ENCODE assay signal across 11 mouse cellular contexts in the genomic region with DNA sequence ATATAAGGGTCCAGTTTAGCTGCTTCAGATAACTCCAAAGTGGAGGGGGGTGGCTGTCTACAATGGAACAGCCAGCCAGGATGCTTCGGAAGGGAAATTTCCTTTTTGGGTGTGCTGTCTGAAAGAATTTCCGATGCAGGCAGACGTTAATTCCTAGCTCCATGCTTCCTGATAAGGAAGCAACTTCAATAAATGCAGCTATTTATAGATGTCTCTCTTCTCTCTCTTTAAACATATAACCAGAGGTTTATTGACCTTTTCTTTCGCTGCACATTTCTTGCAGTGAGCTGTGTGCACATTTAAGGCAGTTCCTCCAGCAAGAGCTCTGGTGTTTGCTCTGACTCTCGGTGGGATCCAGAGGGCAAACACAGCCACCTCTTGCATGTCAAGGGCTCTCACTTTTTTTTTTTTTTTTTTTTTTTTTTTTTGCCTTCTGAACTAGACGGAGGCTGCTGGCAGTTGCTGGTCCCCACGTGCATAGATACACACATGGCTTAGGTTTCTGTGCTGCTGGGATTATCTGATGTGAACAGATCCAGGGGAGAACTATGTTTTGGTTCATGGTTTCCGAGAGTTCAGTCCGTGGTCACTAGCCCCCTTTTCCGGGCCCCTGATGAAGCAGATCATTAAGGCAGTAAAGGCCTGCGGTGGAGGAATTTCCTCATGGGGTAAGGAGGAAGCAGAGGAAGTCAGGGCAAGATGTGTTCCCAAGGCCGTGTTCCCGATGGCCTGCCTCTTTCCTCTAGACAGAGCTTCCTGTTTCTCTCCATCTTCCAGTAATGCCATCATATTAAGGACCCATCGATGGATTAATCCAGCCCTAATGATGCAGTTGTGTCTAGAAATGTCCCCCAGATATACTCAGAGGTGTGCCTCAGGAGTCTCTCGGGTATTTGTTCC.
A peak's percentile ranks its signal among the peaks of the same experiment; 100 is the strongest.
DNase-seq lines count a peak whose midpoint lies in the region; ATAC-seq and TF ChIP-seq lines count a peak whose summit lies in the region.
"Had no signal": no experiment of that assay in that cellular context is flagged by ENCODE, and none has a peak within 500 bp of the region (broad histone marks: within the 10 kb centered on the region; RNA-seq: fewer than 3 reads in every experiment).

No protein-coding gene starts in this region.

- H3K27ac ChIP-seq in liver, adult 2 months (replicated peaks; ENCODE audit: insufficient read depth, low read depth, low read length), result no peak overlapping the region
- H3K27ac ChIP-seq in liver, postnatal 0 days (ENCODE audit: low read depth), result no peak overlapping the region
- peak overlapping the region; percentile 88 for H3K27ac ChIP-seq in heart, embryonic 10.5 days
- H3K27ac ChIP-seq: neural tube, embryonic 12.5 days had no signal

- no peak; the same call in 1 of the 2 replicates for TF ChIP-seq EP300 in liver, postnatal 0 days (IDR thresholded peaks at IDR 0.05; ENCODE audit: low read depth)

- no peaks in the 10 kb centered on the region for H3K27me3 ChIP-seq in liver, adult 2 months (ENCODE audit: control insufficient read depth, insufficient read depth, low read length)
- H3K27me3 ChIP-seq in liver, postnatal 0 days (ENCODE audit: insufficient read depth, low read length), result no peaks in the 10 kb centered on the region
- no peaks in the 10 kb centered on the region for H3K27me3 ChIP-seq in heart, embryonic 10.5 days (ENCODE audit: insufficient read depth, poor library complexity, severe bottlenecking)
- H3K27me3 ChIP-seq: neural tube, embryonic 12.5 days had no signal

- H3K4me2 ChIP-seq in liver, postnatal 0 days (ENCODE audit: low read depth, low read length), result no peak overlapping the region
- H3K4me2 ChIP-seq: neural tube, embryonic 12.5 days had no signal

- whole genome bisulfite sequencing in liver, adult 2 months, result 61% methylated on average over 15 of the region's 15 CpGs
- WGBS in liver, postnatal 0 days (ENCODE audit: insufficient replicate concordance), result 45% methylated on average over 15 of the region's 15 CpGs
- 46% methylated on average over 15 of the region's 15 CpGs for WGBS in heart, embryonic 10.5 days

- H3K4me1 ChIP-seq in liver, adult 2 months (ENCODE audit: control insufficient read depth, insufficient read depth, low read length), result no peaks in the 10 kb centered on the region; the same call in none of the 2 replicates
- peaks cover 25% of the 10 kb centered on the region for H3K4me1 ChIP-seq in liver, postnatal 0 days (ENCODE audit: insufficient read depth)
- H3K4me1 ChIP-seq in heart, embryonic 10.5 days, result peaks cover 73% of the 10 kb centered on the region

- ATAC-seq in liver, postnatal 0 days, result no peak
- ATAC-seq in megakaryocyte-erythroid progenitor cell, adult 5-6 weeks (replicated peaks; ENCODE audit: low FRiP score, low TSS enrichment, poor library complexity, severe bottlenecking), result peak; percentile 49

- H3K9me3 ChIP-seq in liver, postnatal 0 days (ENCODE audit: low read length), result no peaks in the 10 kb centered on the region
- H3K9me3 ChIP-seq in heart, embryonic 10.5 days, result no peaks in the 10 kb centered on the region
- H3K9me3 ChIP-seq: neural tube, embryonic 12.5 days had no signal

- H3K4me3 ChIP-seq in liver, adult 2 months (ENCODE audit: insufficient read depth, low read depth, low read length), result no peak overlapping the region
- H3K4me3 ChIP-seq in liver, postnatal 0 days (ENCODE audit: low read depth, low read length), result no peak overlapping the region
- no peak overlapping the region for H3K4me3 ChIP-seq in heart, embryonic 10.5 days
- H3K4me3 ChIP-seq: neural tube, embryonic 12.5 days had no signal

- H3K36me3 ChIP-seq in liver, adult 2 months (ENCODE audit: control insufficient read depth, insufficient read depth, low read length), result no peaks in the 10 kb centered on the region
- H3K36me3 ChIP-seq in liver, postnatal 0 days (replicated peaks; ENCODE audit: insufficient read depth, low read length), result 0 out of 2 replicates have a peak, but pooled peaks cover 2% of the 10 kb centered on the region
- H3K36me3 ChIP-seq in heart, embryonic 10.5 days, result peaks cover 2% of the 10 kb centered on the region; the same call in 1 of the 2 replicates
- H3K36me3 ChIP-seq: neural tube, embryonic 12.5 days had no signal

- peak; percentile 38 for DNase-seq in liver, adult 2 months (ENCODE audit: extremely low read depth, low read depth, low spot score)
- no peak for DNase-seq in liver, postnatal 0 days
- DNase-seq in heart, embryonic 10.5 days (ENCODE audit: low spot score), result no peak
- DNase-seq in kidney, postnatal 10 days, result peak; percentile 62
- DNase-seq in retina, postnatal 1 day, result no peak
- DNase-seq in layer of hippocampus, adult 9-11 months, result no peak
- DNase-seq in right cerebral cortex, postnatal 10 days (ENCODE audit: low spot score in 2 of 2), result no peak
- DNase-seq: cerebellum, adult 18-20 months; thymus, postnatal 4 days had no signal

- peaks cover 28% of the 10 kb centered on the region; the same call in 1 of the 2 replicates for H3K79me2 ChIP-seq in liver, adult 2 months (ENCODE audit: control insufficient read depth, insufficient read depth, low read length)

- no peak for TF ChIP-seq POLR2A in liver, adult 2 months (IDR thresholded peaks at IDR 0.05; ENCODE audit: extremely low read depth, insufficient read depth, low read length)

- no peak overlapping the region for H3K9ac ChIP-seq in liver, adult 2 months (ENCODE audit: low read depth, low read length)
- H3K9ac ChIP-seq in liver, postnatal 0 days (replicated peaks), result no peak overlapping the region
- H3K9ac ChIP-seq: neural tube, embryonic 12.5 days had no signal

- no peak for TF ChIP-seq CTCF in liver, adult 2 months (IDR thresholded peaks at IDR 0.05; ENCODE audit: low read depth, low read length)
- no peak for TF ChIP-seq CTCF in liver, postnatal 0 days (IDR thresholded peaks at IDR 0.05; ENCODE audit: low read depth)

Comparison
In these comparisons a context has a peak if more than half of its experiments do, and no peak if none do; other contexts are left out.
1. DNase-seq: peak in liver, adult 2 months (single experiment) and kidney, postnatal 10 days (single experiment); none in liver, postnatal 0 days (single experiment), heart, embryonic 10.5 days (single experiment), retina, postnatal 1 day (single experiment), layer of hippocampus, adult 9-11 months (single experiment) and right cerebral cortex, postnatal 10 days (0 of 2).